Mouse (Mus musculus): ENCODE measurements around the gene Cnksr1. TPM values are rescaled to one million over a fixed set of nuclear protein-coding genes. Genes with fewer than 3 reads are reported as not detected.

Gene Cnksr1
- polyA plus RNA-seq, 1 experiment from 2014 or later = 0.36 TPM

DNA sequence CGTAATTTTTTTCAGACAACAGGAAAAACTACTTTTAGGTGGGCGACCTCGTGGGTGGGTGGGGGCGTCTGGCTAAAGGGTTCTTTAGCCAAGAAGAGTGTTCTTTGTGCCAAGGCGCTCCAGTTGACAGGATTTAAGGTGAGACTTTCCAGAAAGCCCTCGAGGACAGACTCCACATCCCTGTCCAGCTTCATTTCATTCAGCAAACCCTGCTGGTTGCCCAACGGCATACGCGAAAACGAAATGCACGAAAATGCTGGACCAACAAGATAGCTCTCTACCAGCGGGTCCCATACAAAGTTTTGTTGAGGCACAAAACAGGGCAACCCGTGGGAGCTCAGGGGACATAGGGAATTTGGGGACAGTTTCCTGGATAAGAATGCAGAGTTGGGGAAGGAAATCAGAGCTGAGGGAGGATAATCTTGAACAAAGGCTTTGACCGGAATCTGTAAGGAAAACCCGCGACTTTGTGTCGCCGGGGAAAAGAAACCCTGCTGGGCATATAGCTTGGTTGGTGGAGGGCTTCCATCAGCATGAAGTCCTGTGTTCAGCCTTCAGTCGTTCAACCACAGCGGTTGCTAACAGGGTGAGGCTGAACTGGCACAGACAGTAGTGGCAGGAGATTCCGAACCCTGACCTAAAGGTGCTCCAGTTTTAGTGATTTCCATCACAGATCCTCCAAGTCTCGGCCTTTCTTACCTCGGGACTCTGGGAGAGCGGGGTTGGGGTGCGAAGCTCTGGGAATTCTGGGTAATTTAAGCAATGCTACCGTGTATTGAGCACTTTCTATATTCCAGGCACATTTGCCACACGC, 12.1 kb upstream of the Cnksr1 start:
- H3K27me3 ChIP-seq (ENCODE audit: control insufficient read depth, insufficient read depth, low read length) = peaks cover 30% of the 10 kb centered on the region
- peak overlapping the region; percentile 47 for H3K4me3 ChIP-seq (ENCODE audit: low read depth, low read length)
- no peak for ATAC-seq (ENCODE audit: insufficient read depth, low FRiP score, low TSS enrichment)
- no peak overlapping the region for H3K27ac ChIP-seq (ENCODE audit: low read depth, low read length)
- peak overlapping the region; percentile 85 for H3K4me2 ChIP-seq (ENCODE audit: low read depth)
- WGBS = 5% methylated on average over 27 of the region's 27 CpGs
- DNase-seq (ENCODE audit: low spot score) = peak; percentile 30
- H3K4me1 ChIP-seq (ENCODE audit: control insufficient read depth, insufficient read depth, low read length) = peaks cover 34% of the 10 kb centered on the region
- peak overlapping the region; percentile 73 for H3K9ac ChIP-seq (ENCODE audit: low read length)
- H3K36me3 ChIP-seq (ENCODE audit: control insufficient read depth, insufficient read depth, low read length) = no peaks in the 10 kb centered on the region
- no peaks in the 10 kb centered on the region for H3K9me3 ChIP-seq (ENCODE audit: control insufficient read depth, low read length)

- WGBS = 1% methylated on average over 30 of the region's 30 CpGs
- peaks cover 27% of the 10 kb centered on the region for H3K27me3 ChIP-seq (ENCODE audit: control insufficient read depth, insufficient read depth, low read length)
- peak overlapping the region; percentile 45 for H3K9ac ChIP-seq (ENCODE audit: low read length)
These were observed 11.5 kb upstream of the Cnksr1 start for GRCm38 (mm10) chr4:134249651-134250050.

DNA sequence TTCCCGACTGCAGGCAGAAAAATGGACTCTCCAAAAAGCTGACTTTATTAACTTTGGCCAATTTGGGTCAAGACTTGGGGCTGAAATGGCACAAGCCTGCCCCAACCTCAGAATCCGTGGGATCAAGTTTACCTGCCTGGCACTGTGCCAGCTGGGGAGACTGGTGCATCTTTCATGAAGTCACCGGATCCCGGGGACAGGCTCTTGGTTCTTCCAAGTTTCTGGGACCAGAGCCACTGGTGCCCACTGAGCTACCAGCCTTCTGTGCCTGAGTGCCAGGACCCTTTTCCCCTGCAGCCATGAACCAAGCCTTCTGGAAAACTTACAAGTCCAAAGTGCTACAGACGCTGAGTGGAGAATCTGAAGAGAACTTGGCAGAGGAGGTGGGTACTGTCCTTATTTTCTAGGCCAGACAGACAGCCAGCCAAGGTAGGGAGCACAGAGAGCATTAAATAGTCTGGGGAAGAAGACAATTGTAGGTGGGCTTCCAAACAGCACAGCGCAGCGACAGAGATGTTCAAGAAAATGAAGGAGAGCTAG, 8.6 kb upstream of the Cnksr1 start, which contains the start of gene Gm30191:
Gene Gm30191 (plus strand): TSS at position 217 of the 540 bp plus-strand sequence.
- H3K9me3 ChIP-seq (ENCODE audit: control insufficient read depth, low read length) = no peaks in the 10 kb centered on the region
- DNase-seq (ENCODE audit: low spot score) (no peak), ATAC-seq (ENCODE audit: insufficient read depth, low FRiP score, low TSS enrichment) (no peak)
- H3K4me3 ChIP-seq (ENCODE audit: low read depth, low read length) = peak within 1 kb of the TSS; percentile 91
- no peaks in the 10 kb centered on the region for H3K36me3 ChIP-seq (ENCODE audit: control insufficient read depth, insufficient read depth, low read length)
- no peak within 1 kb of the TSS for H3K27ac ChIP-seq (ENCODE audit: low read depth, low read length)
- peaks cover 19% of the 10 kb centered on the region for H3K4me1 ChIP-seq (ENCODE audit: control insufficient read depth, insufficient read depth, low read length)
- peak within 1 kb of the TSS; percentile 48 for H3K9ac ChIP-seq (ENCODE audit: low read length)
- WGBS = 77% methylated on average over 7 of the region's 7 CpGs
- H3K4me2 ChIP-seq (ENCODE audit: low read depth) = peak within 1 kb of the TSS; percentile 97
- peaks cover 18% of the 10 kb centered on the region for H3K27me3 ChIP-seq (ENCODE audit: control insufficient read depth, insufficient read depth, low read length)

More at GRCm38 (mm10) chr4:134249651-134250050, 11.5 kb upstream of the Cnksr1 start:
- H3K4me2 ChIP-seq (ENCODE audit: low read depth) = peak overlapping the region; percentile 85
- H3K9me3 ChIP-seq (ENCODE audit: control insufficient read depth, low read length) = no peaks in the 10 kb centered on the region
- peaks cover 32% of the 10 kb centered on the region for H3K4me1 ChIP-seq (ENCODE audit: control insufficient read depth, insufficient read depth, low read length)
- ATAC-seq (ENCODE audit: insufficient read depth, low FRiP score, low TSS enrichment) (peak; percentile 46; the same call in 1 of the 2 replicates), DNase-seq (ENCODE audit: low spot score) (peak; percentile 88)
- no peaks in the 10 kb centered on the region for H3K36me3 ChIP-seq (ENCODE audit: control insufficient read depth, insufficient read depth, low read length)
- no peak overlapping the region for H3K27ac ChIP-seq (ENCODE audit: low read depth, low read length)
- H3K4me3 ChIP-seq (ENCODE audit: low read depth, low read length) = peak overlapping the region; percentile 30

DNA sequence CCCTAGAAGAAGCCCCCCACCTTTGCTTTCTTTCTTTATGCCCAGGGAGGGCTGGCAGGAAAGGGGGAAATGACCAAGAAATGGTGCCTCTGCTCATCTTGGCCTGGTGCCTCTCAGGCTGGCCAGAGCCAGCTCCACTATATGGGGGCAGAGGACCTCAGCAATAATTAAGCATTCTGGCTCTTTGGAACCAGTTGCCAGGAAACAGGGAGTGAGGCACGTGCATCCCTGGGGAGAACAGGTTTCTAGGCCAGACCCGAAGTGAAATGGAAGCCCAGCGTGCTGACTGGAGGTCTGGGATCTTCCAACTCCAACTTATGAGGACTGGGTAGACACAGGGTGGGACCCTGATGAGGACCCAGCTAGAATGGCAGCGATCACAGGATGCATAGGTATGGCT, 8.1 kb upstream of the Cnksr1 start:
- Histone ChIP-seq H3K4me2 (ENCODE audit: low read depth) (peak overlapping the region; percentile 97; the same call in 1 of the 2 replicates), H3K4me3 (ENCODE audit: low read depth, low read length) (no peak overlapping the region), H3K27ac (ENCODE audit: low read depth, low read length) (no peak overlapping the region), H3K4me1 (ENCODE audit: control insufficient read depth, insufficient read depth, low read length) (peaks cover 13% of the 10 kb centered on the region), H3K9ac (ENCODE audit: low read length) (no peak overlapping the region), H3K36me3 (ENCODE audit: control insufficient read depth, insufficient read depth, low read length) (no peaks in the 10 kb centered on the region), H3K27me3 (ENCODE audit: control insufficient read depth, insufficient read depth, low read length) (peaks cover 14% of the 10 kb centered on the region), H3K9me3 (ENCODE audit: control insufficient read depth, low read length) (no peaks in the 10 kb centered on the region)
- ATAC-seq (ENCODE audit: insufficient read depth, low FRiP score, low TSS enrichment) (no peak), DNase-seq (ENCODE audit: low spot score) (no peak)
- 28% methylated on average over 4 of the region's 4 CpGs for WGBS

DNA sequence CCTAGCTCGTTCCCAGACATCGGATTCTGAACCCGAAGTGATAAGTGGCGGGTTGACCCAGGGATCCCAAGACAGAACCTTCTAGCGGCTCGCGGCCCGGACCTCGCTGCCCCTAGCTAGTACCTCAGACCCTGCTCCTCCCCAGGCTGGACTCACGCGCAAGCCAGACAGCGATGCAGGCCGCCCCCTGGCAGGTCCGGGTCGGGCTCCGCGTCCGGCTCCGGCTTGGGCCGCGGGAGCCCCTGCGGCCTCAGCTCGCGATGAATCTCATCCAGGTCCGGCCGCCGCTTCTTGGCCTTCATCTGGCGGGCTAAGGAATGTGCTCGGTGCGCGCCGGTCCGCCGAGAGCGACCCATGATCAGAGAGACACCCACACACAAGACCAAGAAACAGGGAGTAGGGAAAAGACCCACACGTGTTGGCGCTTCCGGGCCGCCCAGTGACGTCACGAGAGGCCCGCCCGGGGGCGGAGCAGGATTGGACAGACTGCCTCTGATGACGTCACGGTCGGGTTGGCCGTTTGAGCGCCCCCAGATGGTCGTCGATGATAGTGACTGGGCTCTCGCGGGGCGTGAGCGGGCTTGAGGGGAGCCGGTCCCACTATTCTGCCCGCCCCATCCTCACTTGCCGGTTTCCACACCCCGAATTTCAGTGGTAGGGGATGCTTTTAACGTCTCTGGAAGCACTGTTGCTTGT, 7.1 kb upstream of the Cnksr1 start, which contains the start of gene Zfp593:
Gene Zfp593 (minus strand): TSS at position 445 of the 696 bp plus-strand sequence.
- H3K27me3 ChIP-seq (ENCODE audit: control insufficient read depth, insufficient read depth, low read length) = peaks cover 6% of the 10 kb centered on the region
- WGBS = under 1% methylated on average over 60 of the region's 60 CpGs
- no peaks in the 10 kb centered on the region for H3K9me3 ChIP-seq (ENCODE audit: control insufficient read depth, low read length)
- no peaks in the 10 kb centered on the region for H3K36me3 ChIP-seq (ENCODE audit: control insufficient read depth, insufficient read depth, low read length)
- DNase-seq (ENCODE audit: low spot score) (peak; percentile 93), ATAC-seq (ENCODE audit: insufficient read depth, low FRiP score, low TSS enrichment) (peak; percentile 72)
- peak within 1 kb of the TSS; percentile 91 for H3K4me3 ChIP-seq (ENCODE audit: low read depth, low read length)
- H3K9ac ChIP-seq (ENCODE audit: low read length) = peak within 1 kb of the TSS; percentile 77
- H3K27ac ChIP-seq (ENCODE audit: low read depth, low read length) = no peak within 1 kb of the TSS
- peaks cover 13% of the 10 kb centered on the region for H3K4me1 ChIP-seq (ENCODE audit: control insufficient read depth, insufficient read depth, low read length)
- H3K4me2 ChIP-seq (ENCODE audit: low read depth) = peak within 1 kb of the TSS; percentile 97

- Histone ChIP-seq H3K9me3 (ENCODE audit: control insufficient read depth, low read length) (no peaks in the 10 kb centered on the region), H3K27me3 (ENCODE audit: control insufficient read depth, insufficient read depth, low read length) (peaks cover 2% of the 10 kb centered on the region; the same call in 1 of the 2 replicates), H3K36me3 (ENCODE audit: control insufficient read depth, insufficient read depth, low read length) (no peaks in the 10 kb centered on the region), H3K4me3 (ENCODE audit: low read depth, low read length) (peak within 1 kb of the TSS; percentile 91), H3K27ac (ENCODE audit: low read depth, low read length) (no peak within 1 kb of the TSS), H3K4me2 (ENCODE audit: low read depth) (peak within 1 kb of the TSS; percentile 97; the same call in 1 of the 2 replicates), H3K9ac (ENCODE audit: low read length) (no peak within 1 kb of the TSS), H3K4me1 (ENCODE audit: control insufficient read depth, insufficient read depth, low read length) (peaks cover 10% of the 10 kb centered on the region)
- DNase-seq (ENCODE audit: low spot score) = no peak
- ATAC-seq (ENCODE audit: insufficient read depth, low FRiP score, low TSS enrichment) = no peak
- WGBS = 96% methylated on average over 17 of the region's 17 CpGs
These were observed 5.5 kb upstream of the Cnksr1 start, which contains the start of gene E130218I03Rik for GRCm38 (mm10) chr4:134243516-134244250. TSS of gene E130218I03Rik (plus strand) at chr4:134243662.

GRCm38 (mm10) chr4:134238686-134239085, 487 bp upstream of the Cnksr1 start:
- WGBS = 15% methylated on average over 10 of the region's 10 CpGs
- no peak overlapping the region for H3K4me3 ChIP-seq (ENCODE audit: low read depth, low read length)
- no peak overlapping the region for H3K27ac ChIP-seq (ENCODE audit: low read depth, low read length)
- no peaks in the 10 kb centered on the region for H3K4me1 ChIP-seq (ENCODE audit: control insufficient read depth, insufficient read depth, low read length)
- peaks cover 13% of the 10 kb centered on the region for H3K27me3 ChIP-seq (ENCODE audit: control insufficient read depth, insufficient read depth, low read length)
- H3K4me2 ChIP-seq (ENCODE audit: low read depth) = no peak overlapping the region
- no peak overlapping the region for H3K9ac ChIP-seq (ENCODE audit: low read length)
- H3K36me3 ChIP-seq (ENCODE audit: control insufficient read depth, insufficient read depth, low read length) = no peaks in the 10 kb centered on the region
- no peak for ATAC-seq (ENCODE audit: insufficient read depth, low FRiP score, low TSS enrichment)
- no peaks in the 10 kb centered on the region for H3K9me3 ChIP-seq (ENCODE audit: control insufficient read depth, low read length)
- DNase-seq (ENCODE audit: low spot score) = no peak

Measured in neural tube, embryonic 11.5 days (tissue).